Mouse (Mus musculus): ENCODE data around the gene Slc25a12.
"Not testable (repeated sequence)": the region's sequence is repeated elsewhere in the genome, so short reads cannot be mapped to it uniquely, and the experiment has no call there.

Slc25a12 gene

DNA sequence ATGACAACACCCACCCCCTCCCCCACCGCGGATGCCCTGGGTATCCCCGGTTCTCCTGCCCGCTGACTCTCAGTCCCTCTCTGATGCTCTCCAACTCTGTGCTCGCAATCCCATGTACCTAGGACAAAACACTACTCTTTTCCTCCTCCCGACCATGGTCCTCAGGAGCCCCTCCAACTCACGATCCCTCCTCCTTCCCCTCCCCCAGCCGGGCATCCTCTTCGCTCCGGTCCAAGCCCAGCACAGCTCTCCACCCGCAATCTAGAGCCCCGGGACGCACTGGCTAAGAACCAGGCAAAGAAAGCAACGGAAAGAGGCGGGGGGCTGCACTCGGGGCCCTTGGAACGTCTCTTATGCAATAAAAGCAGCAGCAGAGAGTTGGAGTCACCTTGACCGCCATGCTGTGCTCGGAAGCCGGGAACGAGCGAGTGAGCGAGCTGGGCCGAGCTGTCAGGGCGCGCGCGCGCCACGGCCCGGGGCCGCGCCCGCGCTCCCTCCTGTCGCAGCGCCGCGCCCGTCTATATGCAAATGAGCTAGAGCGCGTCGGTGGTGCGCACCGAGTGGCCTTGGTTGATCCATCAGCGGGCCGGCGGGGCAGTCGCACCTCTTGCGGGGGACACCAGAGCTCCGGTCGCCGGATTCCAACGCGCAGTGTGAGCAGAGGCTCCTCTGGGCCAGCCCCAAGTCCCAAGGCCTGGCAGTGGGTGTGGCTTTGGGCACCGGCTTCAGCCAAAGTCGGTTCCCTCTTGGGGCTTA is at the start of gene Slc25a12:
TSS of gene Slc25a12 (minus strand) at position 625 of the 756 bp plus-strand sequence.
- peak; percentile 65 to 73 for DNase-seq

DNA sequence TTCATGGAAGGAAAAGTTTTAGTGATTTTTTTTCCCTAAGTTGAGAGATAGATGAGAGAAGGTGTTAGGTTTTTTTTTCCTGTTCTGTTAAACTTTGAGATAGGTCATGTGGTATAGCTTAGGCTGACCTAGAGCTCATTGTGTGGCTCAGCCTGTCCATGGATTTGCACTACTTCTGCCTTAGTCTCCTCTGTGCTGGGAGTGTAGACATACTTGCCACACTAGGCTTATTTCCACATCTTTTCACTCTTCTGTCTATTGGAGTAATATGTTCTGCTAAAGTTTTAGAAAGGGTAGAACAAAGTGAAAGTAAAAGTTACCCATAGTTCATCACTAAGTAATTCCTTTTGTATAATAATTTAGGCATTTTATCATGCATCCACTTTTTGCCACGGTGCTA is 38.1 kb upstream of the Slc25a12 start:
- no peak for DNase-seq

DNA sequence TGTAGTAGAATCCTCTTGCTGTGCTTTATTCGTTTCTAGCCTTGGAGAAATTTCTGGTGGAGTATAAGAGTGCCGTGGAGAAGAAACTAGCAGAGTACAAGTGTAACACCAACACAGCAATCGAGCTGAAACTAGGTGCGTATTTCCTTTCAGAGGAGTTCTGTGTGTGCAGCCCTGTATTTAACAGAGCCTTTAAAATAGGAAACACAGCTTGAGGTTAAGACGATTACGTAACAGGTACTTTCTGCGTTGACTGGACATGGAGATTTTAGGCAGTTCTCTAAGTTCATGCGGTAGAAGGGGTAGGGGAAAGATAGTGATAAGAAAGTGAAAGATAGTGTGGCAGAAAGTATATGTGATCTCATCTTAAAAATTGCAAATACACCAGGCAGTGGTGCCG is 22.3 kb upstream of the Slc25a12 start:
- DNase-seq = no peak

DNA sequence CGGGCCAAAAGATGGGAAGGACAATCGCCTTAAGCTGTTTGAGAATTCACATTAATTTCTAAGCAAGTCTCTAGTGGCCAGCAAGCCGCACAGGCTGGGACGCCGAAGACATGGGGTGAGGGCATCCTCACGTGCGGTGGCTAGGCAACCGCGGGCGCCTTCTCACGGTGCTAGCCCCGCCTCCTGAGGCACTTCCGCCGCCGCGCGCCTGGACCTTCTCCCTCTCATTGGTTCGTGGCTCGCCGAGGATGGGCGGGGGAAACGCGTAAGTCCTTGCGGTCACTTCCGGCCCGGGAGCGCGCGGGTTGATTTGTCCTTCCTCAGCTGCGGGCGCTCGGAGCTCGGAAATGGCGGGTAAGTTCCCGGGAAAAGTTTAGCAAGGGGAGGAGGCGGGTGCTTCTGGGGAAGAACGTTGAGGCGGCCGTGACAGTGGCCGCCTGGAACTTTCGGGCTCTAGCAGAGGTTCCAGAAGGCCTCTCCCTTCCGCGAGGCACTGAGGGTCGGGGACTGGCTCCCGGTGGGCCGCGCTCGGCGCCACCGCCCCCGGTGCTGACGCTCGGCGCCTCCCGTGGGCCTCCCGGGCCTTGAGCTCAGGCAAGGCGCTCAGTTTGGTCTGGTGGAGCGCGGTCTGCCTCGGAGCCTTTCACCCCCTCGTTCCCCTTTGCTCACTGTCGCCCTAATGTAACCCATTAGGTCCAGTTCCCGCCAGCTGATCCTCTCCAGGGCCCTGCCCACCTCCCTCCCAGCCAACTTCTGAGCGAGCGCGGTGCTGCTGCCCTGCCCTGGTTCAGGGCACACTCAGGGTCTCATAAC is 21.6 kb upstream of the Slc25a12 start, which contains the start of gene Hat1:
TSS of gene Hat1 (plus strand) at position 8 of the 813 bp plus-strand sequence.
- DNase-seq = peak; percentile 88 to 92

DNA sequence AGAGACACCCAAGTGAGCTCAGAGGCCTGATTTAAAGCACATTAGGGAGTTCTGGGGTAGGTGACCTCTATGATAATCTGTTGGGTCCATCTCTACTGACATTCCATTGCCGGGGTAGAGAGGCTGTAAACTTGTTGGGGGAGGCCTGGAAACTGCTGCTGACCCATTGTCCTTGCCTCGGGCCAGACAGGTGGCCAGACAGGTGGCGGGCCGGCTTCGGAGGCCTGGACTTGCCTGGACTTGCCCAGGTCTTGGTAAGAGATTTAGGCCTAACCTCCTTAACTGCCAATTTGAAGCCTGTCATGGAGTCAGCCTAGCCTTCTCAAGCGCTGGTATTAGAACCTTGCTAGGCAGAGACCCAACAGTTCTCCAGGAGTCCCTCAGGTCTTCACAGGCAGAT is 20.2 kb upstream of the Slc25a12 start:
- DNase-seq = no peak

DNA sequence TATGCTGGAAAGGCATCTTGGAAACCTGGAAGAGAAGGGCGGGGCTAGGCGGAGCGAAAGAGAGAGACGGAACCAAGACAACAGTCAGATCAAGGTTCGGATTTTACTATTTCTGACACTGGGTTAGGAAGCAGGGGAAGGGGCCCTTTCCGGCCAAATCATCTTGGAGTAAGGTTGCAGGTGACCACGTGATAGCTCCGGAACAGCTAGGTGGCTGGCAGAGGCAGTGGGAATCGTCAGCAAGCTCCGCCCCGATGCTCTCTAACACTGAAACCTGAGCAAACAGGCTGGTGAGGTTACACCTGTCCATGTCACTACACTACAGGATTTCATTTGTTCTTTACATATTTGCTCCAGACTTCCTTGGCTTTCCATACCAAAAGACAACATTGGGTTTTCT is 16.3 kb upstream of the Slc25a12 start:
- no peak for DNase-seq

DNA sequence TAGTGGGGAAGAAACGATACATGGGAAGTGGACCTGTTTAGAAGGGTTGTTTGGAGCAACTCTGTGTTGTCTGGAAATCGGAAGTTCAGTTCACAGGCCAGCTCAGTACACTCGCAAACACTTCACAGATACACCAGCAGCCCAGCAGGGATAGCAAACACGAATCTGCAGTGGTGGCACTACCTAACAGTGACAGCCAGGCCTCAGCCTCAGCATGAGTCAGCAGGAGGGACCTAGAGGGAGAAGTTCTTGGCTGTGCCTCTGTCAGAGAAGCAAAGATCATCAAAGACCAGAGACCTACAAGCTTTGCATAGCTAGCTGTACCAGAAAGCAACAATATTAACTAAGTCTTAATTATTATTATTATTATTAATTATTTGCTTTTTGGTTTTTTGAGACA is 14.4 kb upstream of the Slc25a12 start:
- DNase-seq = no peak

DNA sequence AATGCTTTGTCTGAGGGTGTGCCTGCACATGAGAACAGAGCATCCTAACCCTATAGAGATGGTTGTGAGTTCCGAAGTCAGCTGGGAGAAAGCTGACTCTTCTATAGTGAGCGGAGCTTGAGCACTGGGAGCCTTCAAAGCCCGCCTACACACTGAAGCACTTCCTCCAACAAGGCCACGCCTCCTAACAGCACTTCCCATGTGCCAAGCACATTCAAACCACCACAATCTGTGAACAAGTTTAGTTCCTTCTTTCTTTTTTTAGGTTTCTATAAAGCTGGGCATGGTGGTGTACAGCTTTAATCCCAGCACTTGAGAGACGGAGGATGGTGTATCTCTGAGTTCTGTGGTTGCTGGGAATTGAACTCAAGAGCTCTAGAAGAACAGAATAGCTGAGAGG is 9.9 kb upstream of the Slc25a12 start:
- DNase-seq = no peak

DNA sequence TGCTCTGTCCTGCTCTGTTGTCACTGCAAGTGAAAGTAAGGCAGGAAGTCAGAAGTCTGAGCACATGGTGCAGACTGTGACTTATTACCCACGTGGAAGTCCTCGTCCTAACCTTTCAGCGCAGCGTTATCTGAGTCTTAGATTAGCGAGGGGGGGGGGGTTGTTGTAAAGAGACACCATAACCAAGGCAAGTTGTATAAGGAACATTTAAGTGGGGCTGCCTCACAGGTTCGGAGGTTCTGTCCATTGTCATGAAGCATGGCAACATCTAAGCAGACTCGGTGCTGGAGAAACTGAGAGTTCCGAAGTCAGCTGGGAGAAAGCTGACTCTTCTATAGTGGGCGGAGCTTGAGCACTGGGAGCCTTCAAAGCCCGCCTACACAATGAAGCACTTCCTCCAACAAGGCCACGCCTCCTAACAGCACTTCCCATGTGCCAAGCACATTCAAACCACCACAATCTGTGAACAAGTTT is 8.9 kb upstream of the Slc25a12 start:
- no peak for DNase-seq

DNA sequence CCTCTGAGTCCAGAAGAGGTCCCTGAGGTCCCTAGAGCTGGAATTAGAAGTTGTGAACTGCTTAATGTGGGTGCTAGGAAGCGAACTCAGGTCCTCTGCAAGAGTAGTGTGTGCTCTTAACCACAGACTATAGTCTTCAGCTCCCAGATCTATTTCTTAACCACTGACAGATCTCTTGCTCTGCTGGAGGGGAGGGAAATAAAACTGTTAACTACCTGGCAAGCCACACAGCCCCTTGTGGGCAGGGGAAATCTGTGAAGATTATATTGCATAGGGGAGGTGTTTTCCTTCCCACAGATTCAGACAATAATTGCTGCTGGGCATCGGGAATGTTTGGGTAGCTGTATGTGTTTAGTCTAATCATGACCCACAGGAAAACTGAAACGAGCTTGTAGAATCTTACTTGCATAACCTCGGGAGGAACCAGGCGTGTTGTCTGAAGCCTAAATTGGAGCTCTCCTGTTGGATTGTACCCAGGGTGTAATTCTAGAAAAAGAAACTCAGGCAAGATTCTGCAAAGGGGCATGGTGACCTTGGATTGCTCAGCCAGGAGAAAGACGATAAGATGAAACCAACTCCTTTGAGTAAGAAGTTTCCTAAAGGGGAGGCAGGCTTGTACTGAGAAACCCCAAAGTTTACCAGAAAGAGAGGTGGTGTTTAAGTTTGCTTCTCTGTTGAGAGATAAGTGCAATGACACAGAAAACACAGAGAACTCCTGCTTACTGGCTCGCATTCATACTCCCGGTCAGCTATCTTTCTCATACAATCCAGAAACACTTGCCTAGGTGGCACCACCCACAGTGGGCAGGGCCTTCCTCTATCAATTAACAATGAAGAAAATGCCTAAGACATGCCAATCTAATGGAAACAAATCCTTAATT is 7.0 kb upstream of the Slc25a12 start:
- no peak for DNase-seq

DNA sequence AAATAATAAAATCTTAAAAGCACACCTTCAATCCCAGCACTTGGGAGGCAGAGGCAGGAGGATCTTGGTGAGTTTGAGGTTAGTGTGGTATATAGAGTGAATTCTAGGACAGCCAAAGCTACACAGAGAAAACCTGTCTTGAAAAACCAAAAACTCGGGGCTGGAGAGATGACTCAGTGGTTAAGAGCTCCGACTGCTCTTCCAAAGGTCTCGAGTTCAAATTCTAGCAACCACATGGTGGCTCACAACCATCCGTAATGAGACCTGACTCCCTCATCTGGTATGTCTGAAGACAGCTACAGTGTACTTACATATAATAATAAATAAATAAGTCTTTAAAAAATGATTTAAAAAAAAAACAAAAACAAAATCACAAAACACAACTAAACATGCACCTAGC is 4.7 kb upstream of the Slc25a12 start:
- DNase-seq = not testable (repeated sequence)

DNA sequence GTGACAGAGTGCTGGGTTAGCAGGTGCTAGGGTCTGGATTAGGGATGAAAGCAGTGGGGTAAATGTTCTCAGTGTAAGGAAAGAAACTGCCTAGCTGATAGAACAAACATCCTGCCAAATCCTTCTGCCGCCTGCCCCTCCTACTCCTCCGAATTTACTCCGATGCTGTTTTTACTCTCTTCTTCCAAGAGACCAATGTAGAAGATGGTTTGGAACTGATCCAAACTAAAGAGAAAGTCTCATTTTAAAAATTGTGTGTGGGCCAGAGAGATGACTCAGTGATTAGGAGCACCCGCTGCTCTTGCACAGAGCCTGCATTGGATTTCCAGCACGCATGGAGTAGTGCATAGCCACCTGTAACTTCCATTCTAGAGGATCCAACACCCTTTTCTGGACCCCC is 4.2 kb upstream of the Slc25a12 start:
- DNase-seq = no peak

DNA sequence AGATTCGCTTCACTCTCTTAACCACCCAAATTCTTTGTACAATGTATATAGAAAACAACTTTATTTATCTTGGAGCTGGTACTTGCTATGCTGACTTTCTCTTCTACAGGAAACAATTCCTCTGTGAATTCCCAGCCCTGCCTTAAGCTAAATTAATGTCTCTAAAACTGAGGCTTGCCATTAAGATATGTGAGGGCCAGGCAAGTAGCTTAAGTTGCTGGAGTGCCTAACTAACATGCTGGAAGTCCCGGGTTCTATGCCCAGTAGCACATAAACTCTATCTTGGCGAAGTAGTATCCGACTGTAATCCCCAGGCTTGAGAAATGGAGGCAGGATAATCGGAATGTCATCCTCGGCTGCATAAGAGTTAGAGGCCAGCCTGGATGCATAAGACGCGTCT is 537 bp upstream of the Slc25a12 start:
- peak in 1 of 2 experiments; percentile 11 for DNase-seq

DNA sequence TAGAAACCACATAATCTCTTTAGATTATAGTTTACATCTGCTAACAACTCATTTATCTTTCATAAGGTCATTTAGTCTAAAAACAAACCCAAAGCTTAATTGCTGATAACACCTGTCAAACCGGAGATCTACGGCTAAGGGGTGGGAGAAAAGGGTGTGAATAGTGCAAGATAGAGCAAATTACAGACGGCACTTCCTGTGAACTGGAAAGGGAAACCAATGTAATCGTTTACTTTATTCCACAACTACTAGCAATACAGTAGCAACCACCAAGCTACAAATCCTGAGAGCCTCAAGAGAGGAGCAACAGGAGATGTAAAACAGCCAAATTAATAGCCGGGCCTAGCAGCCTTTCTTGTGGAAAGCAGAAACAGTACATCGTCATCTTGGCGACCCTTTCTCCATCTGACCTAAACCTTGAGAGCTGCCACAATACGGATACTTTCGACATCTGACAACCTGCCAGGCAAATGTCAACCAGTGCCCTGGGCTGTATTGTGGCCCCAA is 878 bp downstream of the Slc25a12 start:
- DNase-seq = no peak

DNA sequence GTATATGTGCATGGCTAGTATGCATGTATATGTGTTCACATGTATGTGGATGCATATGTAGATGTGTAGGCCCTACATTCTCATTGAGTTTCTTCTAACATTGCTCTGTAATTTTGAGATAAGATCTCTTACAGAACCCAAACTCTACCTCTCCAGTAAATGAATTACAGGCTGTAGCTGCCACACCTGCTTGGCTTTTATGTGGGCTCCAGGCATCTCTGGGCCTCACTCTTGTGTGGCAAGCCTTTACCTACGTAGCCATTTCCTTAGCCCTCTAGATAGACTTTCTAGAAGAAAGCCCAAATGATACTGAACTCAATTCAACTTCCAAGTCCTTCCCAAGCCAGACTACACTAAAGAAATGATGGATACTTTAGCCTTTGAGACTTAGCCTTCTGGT is 7.4 kb downstream of the Slc25a12 start:
- no peak for DNase-seq

DNA sequence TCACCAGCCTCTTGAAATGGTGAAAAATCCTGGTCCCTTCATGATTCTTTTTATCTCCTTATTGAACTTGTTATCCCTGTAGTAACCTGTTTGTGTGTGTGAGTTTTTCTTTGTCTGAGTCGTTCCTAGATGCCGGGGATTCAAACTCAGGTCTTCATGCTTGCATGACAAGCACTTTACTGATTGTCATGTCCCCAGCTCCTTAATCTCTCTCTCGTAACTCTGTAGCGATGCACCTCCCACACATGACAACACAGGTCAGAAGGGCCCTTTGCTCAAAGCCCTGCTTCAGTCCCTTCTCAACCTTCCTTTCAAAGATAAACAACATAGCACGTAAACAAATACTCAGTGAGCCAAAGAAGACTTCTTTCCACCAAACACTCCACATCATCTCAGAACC is 9.2 kb downstream of the Slc25a12 start:
- DNase-seq = no peak

DNA sequence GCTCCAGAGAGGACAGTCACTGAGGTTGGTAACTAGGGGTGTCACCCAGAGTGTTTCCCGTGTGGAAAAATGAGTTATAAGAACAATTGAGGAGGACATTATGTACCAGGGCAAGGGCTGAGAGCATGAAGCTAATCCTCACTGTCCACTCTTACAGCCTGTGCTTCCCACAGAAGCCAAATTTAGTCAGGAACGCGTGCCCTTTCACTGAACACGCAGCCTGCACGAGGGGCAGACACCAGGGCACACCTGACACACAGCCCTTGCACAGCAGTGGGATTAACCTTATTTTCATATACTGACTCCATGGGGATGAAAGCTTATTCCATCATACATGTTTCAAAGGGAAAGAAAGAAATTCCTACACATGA is 13.5 kb downstream of the Slc25a12 start:
- DNase-seq = no peak

DNA sequence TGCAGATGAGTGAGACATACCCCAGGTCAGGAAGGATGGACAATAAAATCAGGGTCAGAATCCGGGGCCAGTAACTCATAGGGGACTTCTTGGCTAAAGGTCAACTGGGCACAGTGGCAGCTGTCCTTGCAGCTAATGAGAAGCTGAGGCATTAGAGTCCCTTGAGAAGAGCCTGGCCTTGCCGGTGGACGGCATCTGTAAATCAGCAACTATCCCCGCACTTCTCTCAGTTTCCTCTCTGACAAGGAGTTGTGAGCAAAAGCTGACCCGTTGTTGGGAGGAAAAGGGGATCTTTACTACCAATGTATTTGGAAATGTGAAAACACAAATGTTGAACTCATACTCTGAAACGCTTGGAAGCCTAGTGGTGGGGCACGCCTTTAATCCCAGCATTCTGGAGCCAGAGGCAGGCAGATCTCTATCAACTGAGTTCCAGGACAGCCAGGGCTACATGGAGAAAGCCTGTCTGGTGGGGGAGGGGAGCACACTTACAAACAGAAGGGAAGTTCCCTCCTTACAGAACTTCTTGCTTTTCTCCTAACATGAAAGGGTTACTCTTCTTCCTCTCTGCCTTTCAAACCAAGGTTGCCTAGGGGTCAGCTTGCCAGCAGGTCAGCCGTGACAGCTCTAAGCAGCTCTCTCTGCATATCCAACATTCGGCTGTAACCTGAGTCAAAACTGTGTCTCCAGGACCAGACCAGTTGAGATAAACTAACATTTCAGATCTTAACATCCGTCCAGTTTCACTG is 14.1 kb downstream of the Slc25a12 start:
- DNase-seq = no peak

DNA sequence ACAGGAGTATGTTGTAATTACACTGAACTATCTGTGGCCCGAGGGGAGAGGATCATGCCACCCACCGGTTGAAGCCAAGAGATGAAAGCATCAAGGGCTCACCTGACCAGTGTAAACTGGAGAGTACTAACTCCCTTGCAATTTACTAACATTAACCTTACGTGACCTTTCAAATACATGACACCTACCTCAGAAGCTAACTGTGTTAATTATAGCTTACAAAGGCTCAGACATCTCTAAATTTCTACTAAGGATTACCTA is 15.9 kb downstream of the Slc25a12 start:
- no peak for DNase-seq

DNA sequence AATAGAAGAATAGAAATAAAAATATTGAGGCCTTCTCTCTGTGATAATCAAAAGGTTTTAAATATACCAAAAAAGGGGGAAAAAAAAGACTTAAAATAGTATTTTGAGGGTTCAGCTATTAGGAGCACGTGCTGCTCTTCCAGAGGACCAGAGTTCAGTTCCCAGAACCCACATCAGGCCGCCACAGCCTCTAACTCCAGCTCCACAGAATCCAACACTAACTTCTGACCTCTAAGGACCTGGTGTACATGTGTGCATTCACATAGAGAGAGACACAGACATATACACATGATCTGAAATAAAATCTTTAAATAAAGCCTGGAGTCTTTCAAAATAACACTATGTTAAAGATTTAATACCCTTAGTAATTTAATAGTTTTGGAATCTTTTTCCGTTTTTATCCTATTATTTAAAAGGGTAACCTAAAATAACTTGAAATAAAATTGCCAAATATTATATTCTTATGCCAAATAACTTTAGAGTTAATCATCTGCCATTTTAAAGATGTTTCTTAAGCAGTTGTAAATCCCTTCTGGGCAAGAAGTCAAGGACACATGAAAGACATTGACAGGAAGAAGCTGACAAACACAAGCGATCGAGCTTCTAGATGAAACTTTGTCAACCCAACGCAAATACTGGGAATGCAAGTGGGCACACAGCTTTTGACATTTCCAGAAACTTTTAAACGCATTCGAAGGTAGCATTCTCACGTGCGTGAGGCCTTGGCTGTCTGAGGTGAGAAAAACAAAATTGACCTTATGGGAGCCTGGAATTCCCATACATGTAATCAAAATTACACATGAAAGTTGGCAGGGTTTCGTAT is 16.4 kb downstream of the Slc25a12 start:
- no peak for DNase-seq

DNA sequence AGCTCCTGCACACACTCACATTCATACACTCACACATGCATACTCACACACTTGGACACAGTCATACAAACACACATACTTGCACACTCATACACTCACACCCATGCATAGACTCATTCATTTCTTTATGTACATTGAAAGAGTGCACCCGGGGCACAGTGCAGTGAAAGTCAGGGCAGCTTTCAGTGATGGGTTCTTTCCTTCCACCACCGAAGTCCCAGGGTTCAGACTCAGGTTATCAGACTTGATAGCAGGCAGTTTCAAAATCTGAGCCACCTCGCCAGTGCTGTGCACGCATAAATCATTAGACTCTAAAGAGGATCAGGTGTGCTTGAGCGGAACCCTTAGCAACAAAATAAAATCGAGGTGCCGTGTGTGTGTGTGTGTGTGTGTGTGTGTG is 17.4 kb downstream of the Slc25a12 start:
- no peak for DNase-seq

DNA sequence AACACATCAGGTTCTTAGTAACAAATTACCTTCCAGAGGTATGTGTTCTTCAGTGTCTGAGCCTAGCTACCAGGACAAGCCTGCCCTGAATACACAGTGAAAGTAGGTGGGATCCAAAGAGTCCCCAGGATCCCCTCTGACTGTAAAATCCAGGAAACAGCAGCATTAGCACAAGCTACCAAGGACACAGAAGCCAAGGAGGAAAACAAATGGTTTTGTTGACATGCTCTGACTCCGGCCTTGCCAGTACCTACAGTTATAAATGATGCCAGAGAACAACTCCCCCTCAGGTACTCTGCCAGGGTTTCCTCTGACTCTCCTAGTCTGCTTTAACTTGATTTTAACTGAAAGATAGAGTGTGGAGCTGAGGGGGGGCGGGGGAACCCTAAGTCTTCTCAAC is 18.0 kb downstream of the Slc25a12 start:
- DNase-seq = no peak
